Mouse (Mus musculus): ENCODE measurements around the gene Inip. TPM values are rescaled to one million over a fixed set of nuclear protein-coding genes. Genes with fewer than 3 reads are reported as not detected.

Inip gene
- polyA plus RNA-seq (2014; fragmentation: Nextera tagmentation; extraction: Ambion mirVana): 90.2 and 95.9 TPM in 2 replicates

DNA sequence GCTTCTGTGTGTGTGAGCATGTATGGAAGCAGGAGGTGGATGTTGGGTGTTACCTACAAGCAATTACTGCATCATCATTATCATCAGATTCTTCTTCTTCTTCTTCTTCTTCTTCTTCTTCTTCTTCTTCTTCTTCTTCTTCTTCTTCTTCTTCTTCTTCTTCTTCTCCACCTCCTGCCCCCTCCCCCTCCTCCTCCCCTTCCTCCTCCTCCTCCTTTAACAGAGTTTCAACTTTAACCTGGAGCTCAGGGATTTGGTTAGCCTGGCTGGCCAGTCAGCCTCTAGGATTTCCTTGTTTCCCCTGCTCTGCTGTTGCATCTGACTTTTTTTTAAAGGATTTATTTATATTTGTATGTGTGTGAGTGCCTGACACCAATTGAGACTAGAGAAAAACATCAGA, at the start of gene Inip:
Inip (minus strand) TSS at position 101 of the 400 bp plus-strand sequence.
- H3K4me1 ChIP-seq (ENCODE audit: control insufficient read depth, insufficient read depth, low read length): peaks cover 3% of the 10 kb centered on the region
- H3K9ac ChIP-seq (ENCODE audit: low read length): no peak within 1 kb of the TSS
- H3K4me2 ChIP-seq (ENCODE audit: low read depth): no peak within 1 kb of the TSS
- ATAC-seq (ENCODE audit: insufficient read depth, low FRiP score, low TSS enrichment) (no peak), DNase-seq (ENCODE audit: low spot score) (no peak)
- H3K9me3 ChIP-seq (ENCODE audit: control insufficient read depth, low read length): no peaks in the 10 kb centered on the region
- H3K4me3 ChIP-seq (ENCODE audit: low read depth, low read length): no peak within 1 kb of the TSS
- H3K27ac ChIP-seq (ENCODE audit: low read depth, low read length): no peak within 1 kb of the TSS
- no peaks in the 10 kb centered on the region for H3K27me3 ChIP-seq (ENCODE audit: control insufficient read depth, insufficient read depth, low read length)
- H3K36me3 ChIP-seq (ENCODE audit: control insufficient read depth, insufficient read depth, low read length): no peaks in the 10 kb centered on the region

DNA sequence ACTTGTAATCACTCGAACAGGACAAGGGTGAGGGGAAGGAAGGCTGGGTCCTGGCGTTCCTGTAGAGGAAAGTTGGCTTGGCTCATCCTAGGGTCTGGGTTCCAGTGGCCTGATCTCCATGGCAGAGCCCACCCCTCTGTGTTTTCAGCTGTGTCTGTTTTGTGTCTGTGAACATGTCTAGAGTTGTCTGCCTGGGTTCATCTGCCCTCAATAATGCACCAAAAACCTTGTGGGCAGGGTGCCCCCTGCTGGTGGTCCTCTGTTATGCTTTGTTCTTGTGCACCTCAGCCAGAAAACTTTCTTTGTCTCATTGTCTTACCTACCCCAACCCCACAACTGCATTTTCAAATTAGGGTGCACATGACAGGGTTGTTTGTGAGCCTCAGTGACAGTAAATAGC, 48.8 kb upstream of the Inip start:
- no peak overlapping the region for H3K4me2 ChIP-seq (ENCODE audit: low read depth)
- DNase-seq (ENCODE audit: low spot score) (peak; percentile 69), ATAC-seq (ENCODE audit: insufficient read depth, low FRiP score, low TSS enrichment) (peak; percentile 48; the same call in 1 of the 2 replicates)
- H3K4me1 ChIP-seq (ENCODE audit: control insufficient read depth, insufficient read depth, low read length): no peaks in the 10 kb centered on the region
- no peaks in the 10 kb centered on the region for H3K27me3 ChIP-seq (ENCODE audit: control insufficient read depth, insufficient read depth, low read length)
- 69% methylated on average over 2 of the region's 2 CpGs for WGBS
- no peak overlapping the region for H3K27ac ChIP-seq (ENCODE audit: low read depth, low read length)
- no peak overlapping the region for H3K9ac ChIP-seq (ENCODE audit: low read length)
- H3K4me3 ChIP-seq (ENCODE audit: low read depth, low read length): no peak overlapping the region
- H3K36me3 ChIP-seq (ENCODE audit: control insufficient read depth, insufficient read depth, low read length): no peaks in the 10 kb centered on the region
- H3K9me3 ChIP-seq (ENCODE audit: control insufficient read depth, low read length): no peaks in the 10 kb centered on the region

- WGBS: 88% methylated on average over 5 of the region's 5 CpGs
- ATAC-seq (ENCODE audit: insufficient read depth, low FRiP score, low TSS enrichment): no peak
- H3K4me3 ChIP-seq (ENCODE audit: low read depth, low read length): no peak overlapping the region
- no peak overlapping the region for H3K9ac ChIP-seq (ENCODE audit: low read length)
- H3K27me3 ChIP-seq (ENCODE audit: control insufficient read depth, insufficient read depth, low read length): no peaks in the 10 kb centered on the region
- no peaks in the 10 kb centered on the region for H3K4me1 ChIP-seq (ENCODE audit: control insufficient read depth, insufficient read depth, low read length)
- no peaks in the 10 kb centered on the region for H3K9me3 ChIP-seq (ENCODE audit: control insufficient read depth, low read length)
- no peak overlapping the region for H3K4me2 ChIP-seq (ENCODE audit: low read depth)
- no peak for DNase-seq (ENCODE audit: low spot score)
- H3K36me3 ChIP-seq (ENCODE audit: control insufficient read depth, insufficient read depth, low read length): no peaks in the 10 kb centered on the region
- H3K27ac ChIP-seq (ENCODE audit: low read depth, low read length): no peak overlapping the region
Observed at GRCm38 (mm10) chr4:59847447-59847846, 46.1 kb upstream of the Inip start.

- no peak overlapping the region for H3K4me3 ChIP-seq (ENCODE audit: low read depth, low read length)
- H3K4me2 ChIP-seq (ENCODE audit: low read depth): no peak overlapping the region
Observed at GRCm38 (mm10) chr4:59845245-59845637, 43.9 kb upstream of the Inip start.

GRCm38 (mm10) chr4:59844460-59845244, 43.3 kb upstream of the Inip start:
- no peaks in the 10 kb centered on the region for H3K36me3 ChIP-seq (ENCODE audit: control insufficient read depth, insufficient read depth, low read length)
- H3K9me3 ChIP-seq (ENCODE audit: control insufficient read depth, low read length): no peaks in the 10 kb centered on the region
- ATAC-seq (ENCODE audit: insufficient read depth, low FRiP score, low TSS enrichment) (no peak), DNase-seq (ENCODE audit: low spot score) (no peak)
- H3K27ac ChIP-seq (ENCODE audit: low read depth, low read length): no peak overlapping the region
- no peaks in the 10 kb centered on the region for H3K27me3 ChIP-seq (ENCODE audit: control insufficient read depth, insufficient read depth, low read length)
- no peaks in the 10 kb centered on the region for H3K4me1 ChIP-seq (ENCODE audit: control insufficient read depth, insufficient read depth, low read length)
- 85% methylated on average over 15 of the region's 15 CpGs for WGBS
- no peak overlapping the region for H3K4me2 ChIP-seq (ENCODE audit: low read depth)
- H3K4me3 ChIP-seq (ENCODE audit: low read depth, low read length): no peak overlapping the region
- H3K9ac ChIP-seq (ENCODE audit: low read length): no peak overlapping the region

More at GRCm38 (mm10) chr4:59845245-59845637, 43.9 kb upstream of the Inip start:
- no peak overlapping the region for H3K27ac ChIP-seq (ENCODE audit: low read depth, low read length)
- no peak for ATAC-seq (ENCODE audit: insufficient read depth, low FRiP score, low TSS enrichment)
- H3K9me3 ChIP-seq (ENCODE audit: control insufficient read depth, low read length): no peaks in the 10 kb centered on the region
- no peaks in the 10 kb centered on the region for H3K36me3 ChIP-seq (ENCODE audit: control insufficient read depth, insufficient read depth, low read length)
- no peak overlapping the region for H3K9ac ChIP-seq (ENCODE audit: low read length)
- no peak for DNase-seq (ENCODE audit: low spot score)
- H3K4me1 ChIP-seq (ENCODE audit: control insufficient read depth, insufficient read depth, low read length): no peaks in the 10 kb centered on the region
- 95% methylated on average over 3 of the region's 3 CpGs for WGBS
- no peaks in the 10 kb centered on the region for H3K27me3 ChIP-seq (ENCODE audit: control insufficient read depth, insufficient read depth, low read length)

GRCm38 (mm10) chr4:59837659-59838058, 36.3 kb upstream of the Inip start:
- Histone ChIP-seq H3K27me3 (ENCODE audit: control insufficient read depth, insufficient read depth, low read length) (no peaks in the 10 kb centered on the region), H3K27ac (ENCODE audit: low read depth, low read length) (no peak overlapping the region), H3K9ac (ENCODE audit: low read length) (no peak overlapping the region), H3K36me3 (ENCODE audit: control insufficient read depth, insufficient read depth, low read length) (no peaks in the 10 kb centered on the region), H3K4me2 (ENCODE audit: low read depth) (no peak overlapping the region), H3K4me1 (ENCODE audit: control insufficient read depth, insufficient read depth, low read length) (no peaks in the 10 kb centered on the region), H3K9me3 (ENCODE audit: control insufficient read depth, low read length) (no peaks in the 10 kb centered on the region), H3K4me3 (ENCODE audit: low read depth, low read length) (no peak overlapping the region)
- WGBS: 82% methylated on average over 7 of the region's 7 CpGs
- no peak for DNase-seq (ENCODE audit: low spot score)
- no peak for ATAC-seq (ENCODE audit: insufficient read depth, low FRiP score, low TSS enrichment)

- no peaks in the 10 kb centered on the region for H3K27me3 ChIP-seq (ENCODE audit: control insufficient read depth, insufficient read depth, low read length)
- WGBS: 73% methylated on average over 6 of the region's 6 CpGs
- no peak for DNase-seq (ENCODE audit: low spot score)
- H3K4me3 ChIP-seq (ENCODE audit: low read depth, low read length): no peak overlapping the region
- no peaks in the 10 kb centered on the region for H3K4me1 ChIP-seq (ENCODE audit: control insufficient read depth, insufficient read depth, low read length)
- H3K4me2 ChIP-seq (ENCODE audit: low read depth): no peak overlapping the region
- H3K36me3 ChIP-seq (ENCODE audit: control insufficient read depth, insufficient read depth, low read length): no peaks in the 10 kb centered on the region
- no peak overlapping the region for H3K27ac ChIP-seq (ENCODE audit: low read depth, low read length)
- H3K9me3 ChIP-seq (ENCODE audit: control insufficient read depth, low read length): no peaks in the 10 kb centered on the region
- ATAC-seq (ENCODE audit: insufficient read depth, low FRiP score, low TSS enrichment): no peak
- no peak overlapping the region for H3K9ac ChIP-seq (ENCODE audit: low read length)
Observed at GRCm38 (mm10) chr4:59832810-59833209, 31.4 kb upstream of the Inip start.

GRCm38 (mm10) chr4:59831038-59831437, 29.6 kb upstream of the Inip start:
- Histone ChIP-seq H3K27me3 (ENCODE audit: control insufficient read depth, insufficient read depth, low read length) (no peaks in the 10 kb centered on the region), H3K4me2 (ENCODE audit: low read depth) (no peak overlapping the region), H3K4me3 (ENCODE audit: low read depth, low read length) (no peak overlapping the region), H3K9me3 (ENCODE audit: control insufficient read depth, low read length) (no peaks in the 10 kb centered on the region), H3K36me3 (ENCODE audit: control insufficient read depth, insufficient read depth, low read length) (no peaks in the 10 kb centered on the region), H3K27ac (ENCODE audit: low read depth, low read length) (no peak overlapping the region), H3K4me1 (ENCODE audit: control insufficient read depth, insufficient read depth, low read length) (no peaks in the 10 kb centered on the region), H3K9ac (ENCODE audit: low read length) (no peak overlapping the region)
- 85% methylated on average over 5 of the region's 5 CpGs for WGBS
- no peak for ATAC-seq (ENCODE audit: insufficient read depth, low FRiP score, low TSS enrichment)
- no peak for DNase-seq (ENCODE audit: low spot score)

- Histone ChIP-seq H3K36me3 (ENCODE audit: control insufficient read depth, insufficient read depth, low read length) (no peaks in the 10 kb centered on the region), H3K4me1 (ENCODE audit: control insufficient read depth, insufficient read depth, low read length) (no peaks in the 10 kb centered on the region), H3K4me2 (ENCODE audit: low read depth) (no peak overlapping the region), H3K27ac (ENCODE audit: low read depth, low read length) (no peak overlapping the region), H3K27me3 (ENCODE audit: control insufficient read depth, insufficient read depth, low read length) (no peaks in the 10 kb centered on the region), H3K9me3 (ENCODE audit: control insufficient read depth, low read length) (no peaks in the 10 kb centered on the region), H3K4me3 (ENCODE audit: low read depth, low read length) (no peak overlapping the region), H3K9ac (ENCODE audit: low read length) (no peak overlapping the region)
- ATAC-seq (ENCODE audit: insufficient read depth, low FRiP score, low TSS enrichment) (no peak), DNase-seq (ENCODE audit: low spot score) (no peak)
- 88% methylated on average over 4 of the region's 4 CpGs for WGBS
Observed at GRCm38 (mm10) chr4:59829072-59829471, 27.7 kb upstream of the Inip start.

All from neural tube, embryonic 11.5 days (tissue).